Mouse (Mus musculus) CH12.LX (cell line): ENCODE measurements around the gene Alkbh2. TPM values are rescaled to one million over a fixed set of nuclear protein-coding genes. Genes with fewer than 3 reads are reported as not detected.

Experiments used
- DNase-seq: peaks from one replicate; pipeline ENCODE4 v3.0.0-alpha.2; 2013; ENCODE audit errors: extremely low read depth
- H3K27ac ChIP-seq: 2 replicates; pipeline ENCODE4 v1.5.1; 2012; ENCODE audit warnings: low read depth, mild to moderate bottlenecking, control low read depth, moderate library complexity; ENCODE audit not compliant: insufficient read depth
- H3K27me3 ChIP-seq: replicated peaks from 2 replicates; pipeline ENCODE3; 2012; ENCODE audit warnings: inconsistent platforms
- H3K36me3 ChIP-seq, 2 experiments: replicated peaks in 1 of 2; 2 replicates each; pipeline versions ENCODE3 to v1.6.1; 2012; ENCODE audit warnings: inconsistent platforms in 1 of 2, low read length in 1 of 2, mild to moderate bottlenecking in 1 of 2, mixed read lengths in 1 of 2, moderate library complexity in 1 of 2; ENCODE audit not compliant: control insufficient read depth in 1 of 2, insufficient read depth in 1 of 2
- H3K4me1 ChIP-seq, 2 experiments: 2 replicates each; pipeline ENCODE4 v1.6.1; 2012; ENCODE audit warnings: inconsistent platforms in 1 of 2, moderate library complexity in 1 of 2; ENCODE audit not compliant: insufficient read depth in 2 of 2, control insufficient read depth in 1 of 2
- H3K4me2 ChIP-seq: 2 replicates; pipeline ENCODE4 v1.6.1; 2012; ENCODE audit warnings: low read depth, mild to moderate bottlenecking, control low read depth; ENCODE audit not compliant: poor library complexity, insufficient read depth, severe bottlenecking
- H3K4me3 ChIP-seq, 3 experiments: fragments of 150-350 bp in 1 of 3; sonication (generic) in 1 of 3; replicated peaks in 1 of 3; 2 replicates each; pipeline versions ENCODE3 to v1.5.1; 2011 to 2012; ENCODE audit warnings: low read depth in 2 of 3, low read length in 2 of 3, mild to moderate bottlenecking in 2 of 3, moderate library complexity in 2 of 3, control low read depth in 1 of 3, improper control_type of control experiment in 1 of 3, inconsistent platforms in 1 of 3, mixed read lengths in 1 of 3; ENCODE audit not compliant: poor library complexity in 1 of 3
- H3K79me2 ChIP-seq: replicated peaks from 2 replicates; pipeline ENCODE4 v1.6.1; 2012; ENCODE audit warnings: mild to moderate bottlenecking, moderate library complexity; ENCODE audit not compliant: control insufficient read depth, poor library complexity, insufficient read depth, severe bottlenecking; ENCODE audit errors: extremely low read depth
- H3K9ac ChIP-seq: 2 replicates; pipeline ENCODE4 v1.6.1; 2012; ENCODE audit warnings: low read depth, mild to moderate bottlenecking, control low read depth, moderate library complexity; ENCODE audit not compliant: insufficient read depth
- H3K9me3 ChIP-seq: replicated peaks from 2 replicates; pipeline ENCODE3; 2012; ENCODE audit warnings: low read length, inconsistent platforms, mixed read lengths
- CHD1 ChIP-seq: IDR thresholded peaks from 2 replicates; pipeline ENCODE4 v1.6.1; 2012; ENCODE audit warnings: low read depth, low read length, improper control_type of control experiment, inconsistent platforms
- CHD2 ChIP-seq: IDR thresholded peaks from 2 replicates; pipeline ENCODE4 v1.6.1; 2011; ENCODE audit warnings: low read length, improper control_type of control experiment
- HCFC1 ChIP-seq: IDR thresholded peaks from 2 replicates; pipeline ENCODE4 v1.6.1; 2012; ENCODE audit warnings: low read depth, mild to moderate bottlenecking, inconsistent platforms, low read length, improper control_type of control experiment
- IRF4 ChIP-seq: IDR thresholded peaks from 2 replicates; pipeline ENCODE4 v1.6.1; 2014; ENCODE audit warnings: low read depth, mild to moderate bottlenecking, inconsistent platforms, low read length, improper control_type of control experiment
- JUN ChIP-seq: IDR thresholded peaks from 2 replicates; pipeline ENCODE4 v1.6.1; 2011; ENCODE audit warnings: low read depth, mild to moderate bottlenecking, low read length, improper control_type of control experiment, moderate library complexity; ENCODE audit not compliant: insufficient read depth
- MAFK ChIP-seq: IDR thresholded peaks from 2 replicates; pipeline ENCODE4 v1.6.1; 2011; ENCODE audit warnings: low read length, improper control_type of control experiment; ENCODE audit not compliant: insufficient replicate concordance
- MAZ ChIP-seq: IDR thresholded peaks from 2 replicates; pipeline ENCODE4 v1.6.1; 2012; ENCODE audit warnings: low read depth, mild to moderate bottlenecking, inconsistent platforms, low read length, improper control_type of control experiment, moderate library complexity
- MEF2A ChIP-seq: IDR thresholded peaks from 2 replicates; pipeline ENCODE4 v1.6.1; 2014; ENCODE audit warnings: low read depth, mild to moderate bottlenecking, inconsistent platforms, low read length, improper control_type of control experiment, borderline replicate concordance
- NELFE ChIP-seq: IDR thresholded peaks from 2 replicates; pipeline ENCODE4 v1.6.1; 2011; ENCODE audit warnings: low read depth, low read length, improper control_type of control experiment
- RAD21 ChIP-seq: IDR thresholded peaks from 2 replicates; pipeline ENCODE4 v1.6.1; 2011; ENCODE audit warnings: low read depth, mild to moderate bottlenecking, low read length, improper control_type of control experiment, moderate library complexity
- ZMIZ1 ChIP-seq: IDR thresholded peaks from 2 replicates; pipeline ENCODE4 v1.6.1; 2012; ENCODE audit warnings: low read depth, mild to moderate bottlenecking, inconsistent platforms, low read length, improper control_type of control experiment
- ZNF384 ChIP-seq: IDR thresholded peaks from 2 replicates; pipeline ENCODE4 v1.6.1; 2012; ENCODE audit warnings: low read depth, low read length, improper control_type of control experiment, inconsistent platforms
- dilution Hi-C: fragments of 300-500 bp; cut with MboI; formaldehyde crosslinking; loops from 2 replicates; pipeline ENCODE4 v1.14.3; 2020; ENCODE audit warnings: low sequenced_read_pairs; ENCODE audit not compliant: extremely low pct_unique_long_range_greater_than_20kb, extremely low pct_ligation_motif_present
- in situ Hi-C: fragments of 300-500 bp; cut with MboI; formaldehyde crosslinking; loops from 3 replicates; pipeline ENCODE4 v1.14.3; 2019; ENCODE audit warnings: low sequenced_read_pairs, low pct_ligation_motif_present, low pct_unique_long_range_greater_than_20kb, mixed read lengths
- polyA plus RNA-seq: library from polyadenylated mRNA; unstranded; fragments of >175 nt; gene quantifications from 2 replicates; pipeline ENCODE4 v1.2.1, GENCODE M21; 2012; ENCODE audit warnings: low read depth; ENCODE audit not compliant: insufficient read length
- total RNA-seq, 2 experiments: library from RNA; depleted of rRNA; stranded (reverse); fragments of 300-350 nt in 1 of 2; fragments of >200 nt in 1 of 2; gene quantifications; 2 replicates each; pipeline ENCODE4 v1.2.3; 2012 to 2014

The Alkbh2 gene
- total and polyA plus RNA-seq, 3 experiments: 34.4 to 39.3 (median 35.7) TPM

DNA sequence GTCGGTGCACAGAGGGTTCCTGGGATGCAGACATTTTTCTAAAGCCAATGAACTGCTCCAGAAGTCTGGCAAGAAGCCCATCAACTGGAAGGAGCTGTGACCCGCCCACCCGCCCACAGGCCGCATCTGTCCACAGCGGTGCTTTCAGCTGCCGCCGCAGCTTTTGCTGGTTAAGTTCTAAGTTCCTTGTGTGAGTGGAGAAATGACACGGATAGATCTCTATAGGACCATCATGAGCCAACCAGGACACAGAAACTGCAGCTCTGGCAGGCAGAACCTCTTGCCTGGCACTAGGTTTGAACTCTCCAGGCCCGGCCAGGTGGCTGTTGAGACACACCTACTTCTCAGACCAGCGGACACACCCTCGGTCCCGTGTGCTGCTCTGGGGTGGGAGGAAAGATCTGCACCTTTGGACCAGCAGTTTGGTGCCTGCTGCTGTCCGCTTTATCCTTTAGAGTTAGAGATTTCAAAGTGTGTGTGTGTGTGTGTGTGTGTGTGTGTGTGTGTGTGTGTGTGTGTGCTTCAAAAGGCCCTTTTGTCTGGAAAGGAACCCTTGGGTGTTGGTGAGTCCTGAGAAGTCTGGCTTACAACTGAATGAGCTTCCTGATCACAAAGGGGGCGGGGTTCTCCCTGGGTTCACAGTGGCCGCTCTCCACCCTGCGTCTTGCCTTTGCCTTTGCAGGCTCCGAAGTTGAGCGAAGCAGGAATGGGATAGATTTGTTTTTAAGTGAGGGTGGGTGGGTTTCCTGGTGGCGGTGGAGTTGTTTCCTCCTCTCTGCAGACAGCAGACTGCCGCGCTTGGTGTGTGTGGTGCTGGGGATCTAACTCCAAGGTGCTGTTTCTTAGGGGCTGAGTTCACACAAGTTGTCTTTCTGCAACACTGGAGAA is 10.5 kb upstream of the Alkbh2 start:
- in situ Hi-C loops (no loop called here), dilution Hi-C loops (no loop called here)
- Histone ChIP-seq H3K27ac (no peak overlapping the region), H3K79me2 (peaks cover 2% of the 10 kb centered on the region; the same call in 1 of the 2 replicates), H3K4me3 (no peak overlapping the region), H3K27me3 (no peaks in the 10 kb centered on the region), H3K4me1 (peaks cover 1 to 49% of the 10 kb centered on the region in 2 experiments; a peak in 3 of 4 replicates), H3K9ac (no peak overlapping the region), H3K36me3 (peaks cover 47 to 72% of the 10 kb centered on the region in 2 experiments), H3K9me3 (no peaks in the 10 kb centered on the region), H3K4me2 (no peak overlapping the region)
- TF ChIP-seq RAD21 (no peak), CHD1 (no peak), CHD2 (no peak), ZMIZ1 (no peak), IRF4 (no peak), MAZ (no peak), HCFC1 (no peak), JUN (no peak), ZNF384 (no peak)
- DNase-seq: no peak

DNA sequence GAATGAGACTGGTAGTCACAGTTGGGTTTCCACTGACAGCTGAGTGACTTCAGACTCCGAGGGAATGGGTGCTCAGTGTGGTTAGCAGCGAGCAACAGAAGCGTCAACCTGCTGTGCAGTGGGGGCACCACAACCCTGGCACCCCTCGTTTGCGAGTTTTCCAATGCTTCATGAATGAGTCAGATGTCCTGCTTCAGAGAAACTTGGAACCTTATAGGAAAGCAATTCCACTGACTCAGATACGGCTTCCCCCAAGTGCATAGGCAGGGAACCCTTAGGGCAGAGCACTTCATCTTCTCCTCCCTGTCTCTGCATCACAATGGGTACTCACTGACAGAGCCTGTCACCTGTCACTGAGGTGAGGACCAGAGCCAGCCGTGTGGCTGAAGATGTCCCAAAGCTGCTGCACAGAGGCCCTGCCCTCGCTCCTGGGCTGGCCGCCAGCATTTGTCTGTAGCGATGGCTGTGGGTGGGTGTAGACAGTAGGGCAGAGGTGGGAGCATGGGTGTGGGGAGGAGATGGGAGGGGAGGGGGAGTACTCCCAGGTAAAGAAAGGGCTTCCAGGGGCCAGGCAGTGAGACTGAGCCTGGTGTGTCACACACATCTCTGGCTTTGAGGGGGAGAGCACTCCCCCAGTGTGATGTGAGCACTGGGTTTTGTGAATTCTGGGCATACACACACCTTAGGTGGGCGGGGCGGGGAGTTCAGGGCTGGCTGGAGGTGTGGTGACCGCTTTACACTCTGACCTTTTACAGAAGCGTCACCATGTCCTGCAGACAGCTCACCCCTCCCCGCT is 9.7 kb upstream of the Alkbh2 start:
- Histone ChIP-seq H3K27me3 (no peaks in the 10 kb centered on the region), H3K4me3 (no peak overlapping the region), H3K4me1 (peaks cover 3 to 49% of the 10 kb centered on the region in 2 experiments; a peak in 3 of 4 replicates), H3K36me3 (peaks cover 47 to 79% of the 10 kb centered on the region in 2 experiments), H3K4me2 (no peak overlapping the region), H3K9me3 (no peaks in the 10 kb centered on the region), H3K27ac (no peak overlapping the region), H3K9ac (no peak overlapping the region), H3K79me2 (peaks cover 6% of the 10 kb centered on the region)
- TF ChIP-seq MEF2A: no peak
- no peak for TF ChIP-seq MAFK
- no peak for TF ChIP-seq NELFE
- no peak for TF ChIP-seq IRF4
- in situ Hi-C loops: no loop called here
- dilution Hi-C loops: no loop called here
- DNase-seq: no peak
